Mouse (Mus musculus) spleen, embryonic (tissue): ENCODE measurements around the gene Lrig2.

ENCODE experiments used
- CTCF ChIA-PET: fragments of 350-600 bp; sonication (Branson Sonifier 250); formaldehyde crosslinking; loops from one replicate; lab custom pipeline; 2022; lab: Charles Lee

Gene Lrig2

GRCm38 (mm10) chr3:104373907-104374306, 137.8 kb downstream of the Lrig2 start:
- CTCF ChIA-PET = no interaction called here

- CTCF ChIA-PET = no interaction called here
Observed at GRCm38 (mm10) chr3:104372374-104372773, 139.3 kb downstream of the Lrig2 start.

- CTCF ChIA-PET = no interaction called here
Observed at GRCm38 (mm10) chr3:104367912-104368311, 143.8 kb downstream of the Lrig2 start.

GRCm38 (mm10) chr3:104361814-104362213, 149.9 kb downstream of the Lrig2 start:
- CTCF ChIA-PET = no interaction called here

- CTCF ChIA-PET = no interaction called here
Observed at GRCm38 (mm10) chr3:104360325-104360724, 151.4 kb downstream of the Lrig2 start.

- CTCF ChIA-PET = no interaction called here
Observed at GRCm38 (mm10) chr3:104359225-104360135, 152.2 kb downstream of the Lrig2 start.

GRCm38 (mm10) chr3:104358747-104359146, 153.0 kb downstream of the Lrig2 start:
- CTCF ChIA-PET = no interaction called here

GRCm38 (mm10) chr3:104356106-104356505, 155.6 kb downstream of the Lrig2 start:
- CTCF ChIA-PET = no interaction called here

- CTCF ChIA-PET = no interaction called here
Observed at GRCm38 (mm10) chr3:104353884-104354283, 157.8 kb downstream of the Lrig2 start.

GRCm38 (mm10) chr3:104352358-104353060, 159.2 kb downstream of the Lrig2 start:
- CTCF ChIA-PET = no interaction called here

GRCm38 (mm10) chr3:104350253-104350945, 161.3 kb downstream of the Lrig2 start:
- CTCF ChIA-PET = no interaction called here

- CTCF ChIA-PET = no interaction called here
Observed at GRCm38 (mm10) chr3:104349847-104350228, 161.9 kb downstream of the Lrig2 start.

GRCm38 (mm10) chr3:104349203-104349846, 162.4 kb downstream of the Lrig2 start:
- CTCF ChIA-PET = no interaction called here
